Mouse (Mus musculus) megakaryocyte, embryonic 14.5 days (primary cell): ENCODE measurements at regions not wholly inside any gene's neighbourhood (a gene's known extent, or its start where the extent isn't known, plus 50 kb on each side); places are given as distances from the start of the nearest gene placed in this dataset.

Experiments used
- FLI1 ChIP-seq: IDR thresholded peaks from 2 replicates; pipeline ENCODE4 v1.6.1; 2012; ENCODE audit warnings: low read length, inconsistent platforms, mixed read lengths
- GATA1 ChIP-seq: IDR thresholded peaks from 3 replicates; pipeline ENCODE4 v1.6.1; 2012; ENCODE audit warnings: mixed read lengths, low read length, inconsistent platforms, borderline replicate concordance

DNA sequence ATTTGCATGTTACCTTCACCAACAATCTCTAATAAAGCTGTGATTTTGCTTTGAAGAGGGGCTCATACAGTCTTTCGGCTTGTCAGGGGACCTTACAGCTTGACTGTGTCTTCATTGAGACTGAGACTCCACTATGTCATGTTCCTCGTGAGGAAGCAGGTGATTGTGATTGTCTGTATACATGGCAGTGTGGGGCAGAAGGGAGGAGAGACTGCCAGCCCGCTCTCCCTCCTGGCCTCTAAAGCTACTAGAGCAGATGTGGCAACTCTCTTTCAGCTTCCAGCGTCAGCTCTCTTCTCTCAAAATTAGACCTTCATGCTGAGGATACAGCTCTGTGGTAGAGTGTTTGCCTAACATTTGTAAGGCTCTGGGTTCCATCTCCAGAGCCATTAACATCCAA is 73.5 kb upstream of the Tmem178 start:
- TF ChIP-seq FLI1 (no peak), GATA1 (no peak)
